Mouse (Mus musculus) CH12.LX (cell line): Measurements from ENCODE around the gene Ube4b.

Experiments used
- CTCF ChIP-seq, 2 experiments: IDR thresholded peaks in 1 of 2; conservative IDR thresholded peaks in 1 of 2; 2 replicates each; pipeline ENCODE4 v1.5.1; 2011 to 2012; ENCODE audit warnings: low read depth in 2 of 2, low read length in 2 of 2, improper control_type of control experiment in 1 of 2, inconsistent platforms in 1 of 2, mild to moderate bottlenecking in 1 of 2, moderate library complexity in 1 of 2
- EP300 ChIP-seq: IDR thresholded peaks from 2 replicates; pipeline ENCODE4 v1.6.1; 2011; ENCODE audit warnings: low read length, improper control_type of control experiment
- GABPA ChIP-seq: IDR thresholded peaks from 2 replicates; pipeline ENCODE4 v1.6.1; 2012; ENCODE audit warnings: low read depth, low read length, improper control_type of control experiment, inconsistent platforms; ENCODE audit not compliant: insufficient replicate concordance
- KAT2A ChIP-seq: IDR thresholded peaks from 2 replicates; pipeline ENCODE4 v1.6.1; 2012; ENCODE audit warnings: low read length, improper control_type of control experiment, inconsistent platforms; ENCODE audit not compliant: insufficient replicate concordance
- MEF2A ChIP-seq: IDR thresholded peaks from 2 replicates; pipeline ENCODE4 v1.6.1; 2014; ENCODE audit warnings: low read depth, mild to moderate bottlenecking, inconsistent platforms, low read length, improper control_type of control experiment, borderline replicate concordance
- MXI1 ChIP-seq: IDR thresholded peaks from 2 replicates; pipeline ENCODE4 v1.6.1; 2011; ENCODE audit warnings: mild to moderate bottlenecking, low read depth, low read length, improper control_type of control experiment
- POLR2A ChIP-seq: IDR thresholded peaks from 2 replicates; pipeline ENCODE4 v1.6.1; 2011; ENCODE audit warnings: low read depth, mild to moderate bottlenecking, improper control_type of control experiment, low read length
- RCOR1 ChIP-seq: conservative IDR thresholded peaks from 2 replicates; pipeline ENCODE4 v1.6.1; 2012; ENCODE audit warnings: low read depth, mild to moderate bottlenecking, inconsistent platforms, low read length, improper control_type of control experiment
- SIN3A ChIP-seq: IDR thresholded peaks from 2 replicates; pipeline ENCODE4 v1.6.1; 2012; ENCODE audit warnings: low read length, improper control_type of control experiment, inconsistent platforms
- TCF12 ChIP-seq: IDR thresholded peaks from 2 replicates; pipeline ENCODE4 v1.6.1; 2014; ENCODE audit warnings: low read depth, mild to moderate bottlenecking, inconsistent platforms, low read length, improper control_type of control experiment
- USF1 ChIP-seq: IDR thresholded peaks from 2 replicates; pipeline ENCODE4 v1.6.1; 2014; ENCODE audit warnings: low read depth, mild to moderate bottlenecking, inconsistent platforms, low read length, improper control_type of control experiment
- ZC3H11A ChIP-seq: IDR thresholded peaks from 2 replicates; pipeline ENCODE4 v1.6.1; 2012; ENCODE audit warnings: low read depth, mild to moderate bottlenecking, inconsistent platforms, low read length, improper control_type of control experiment
- ZMIZ1 ChIP-seq: IDR thresholded peaks from 2 replicates; pipeline ENCODE4 v1.6.1; 2012; ENCODE audit warnings: low read depth, mild to moderate bottlenecking, inconsistent platforms, low read length, improper control_type of control experiment

DNA sequence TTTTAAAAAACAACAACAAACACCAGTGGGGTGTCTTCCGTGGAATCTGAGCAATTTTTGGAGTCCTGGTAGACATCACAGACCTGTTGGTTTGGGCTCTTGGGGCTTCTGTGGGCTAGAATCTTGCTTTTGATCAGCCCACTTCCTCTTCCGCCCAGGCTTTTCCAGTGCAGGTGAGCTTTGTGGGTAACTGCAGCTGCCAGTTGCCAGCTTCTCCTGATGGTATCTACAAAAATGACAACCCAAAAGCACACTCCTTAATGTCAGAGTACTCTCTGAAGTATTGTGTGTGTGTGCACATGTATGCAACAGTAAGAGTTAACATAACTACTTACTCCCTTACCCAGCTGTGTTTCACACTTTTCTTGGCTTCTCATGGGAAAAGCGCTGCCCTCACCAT, 43.0 kb upstream of the Ube4b start:
- TF ChIP-seq CTCF (conservative IDR thresholded peaks at IDR 0.05 in 1 of 2, IDR thresholded peaks at IDR 0.05 in 1 of 2; ENCODE audit: low read depth in 2 of 2, low read length in 2 of 2) (no peak), EP300 (peak; percentile 32; the same call in 1 of the 2 replicates), ZC3H11A (no peak), POLR2A (no peak), ZMIZ1 (no peak), GABPA (no peak), KAT2A (no peak), MXI1 (no peak), SIN3A (no peak), USF1 (no peak), RCOR1 (no peak), TCF12 (peak; percentile 42; the same call in 1 of the 2 replicates), MEF2A (no peak)
